Mouse (Mus musculus): ENCODE measurements around the gene Scp2d1. TPM values are rescaled to one million over a fixed set of nuclear protein-coding genes. Genes with fewer than 3 reads are reported as not detected.

Gene Scp2d1
- total and polyA plus RNA-seq, 2 experiments: not detected

- DNase-seq (ENCODE audit: extremely low read depth, low read depth, low spot score): no peak
- TF ChIP-seq POLR2A (IDR thresholded peaks at IDR 0.05; ENCODE audit: extremely low read depth, insufficient read depth, low read length) (no peak), CTCF (IDR thresholded peaks at IDR 0.05; ENCODE audit: low read depth, low read length) (no peak)
- Histone ChIP-seq H3K27ac (replicated peaks; ENCODE audit: insufficient read depth, low read depth, low read length) (no peak overlapping the region), H3K4me3 (ENCODE audit: insufficient read depth, low read depth, low read length) (no peak overlapping the region), H3K36me3 (ENCODE audit: control insufficient read depth, insufficient read depth, low read length) (no peaks in the 10 kb centered on the region), H3K4me1 (ENCODE audit: control insufficient read depth, insufficient read depth, low read length) (no peaks in the 10 kb centered on the region), H3K79me2 (ENCODE audit: control insufficient read depth, insufficient read depth, low read length) (no peaks in the 10 kb centered on the region), H3K9ac (ENCODE audit: low read depth, low read length) (no peak overlapping the region), H3K27me3 (ENCODE audit: control insufficient read depth, insufficient read depth, low read length) (no peaks in the 10 kb centered on the region)
- WGBS: 74% methylated on average over 4 of the region's 4 CpGs
These were observed 41.0 kb upstream of the Scp2d1 start for GRCm38 (mm10) chr2:144782481-144782880.

GRCm38 (mm10) chr2:144783190-144783589 lies 40.3 kb upstream of the Scp2d1 start:
- DNase-seq (ENCODE audit: extremely low read depth, low read depth, low spot score): no peak
- 44% methylated on average over 1 of the region's 1 CpGs for WGBS
- H3K4me1 ChIP-seq (ENCODE audit: control insufficient read depth, insufficient read depth, low read length): no peaks in the 10 kb centered on the region
- TF ChIP-seq CTCF (IDR thresholded peaks at IDR 0.05; ENCODE audit: low read depth, low read length) (no peak), POLR2A (IDR thresholded peaks at IDR 0.05; ENCODE audit: extremely low read depth, insufficient read depth, low read length) (no peak)
- H3K27ac ChIP-seq (replicated peaks; ENCODE audit: insufficient read depth, low read depth, low read length): no peak overlapping the region
- no peak overlapping the region for H3K9ac ChIP-seq (ENCODE audit: low read depth, low read length)
- H3K4me3 ChIP-seq (ENCODE audit: insufficient read depth, low read depth, low read length): no peak overlapping the region
- no peaks in the 10 kb centered on the region for H3K79me2 ChIP-seq (ENCODE audit: control insufficient read depth, insufficient read depth, low read length)
- H3K27me3 ChIP-seq (ENCODE audit: control insufficient read depth, insufficient read depth, low read length): no peaks in the 10 kb centered on the region
- H3K36me3 ChIP-seq (ENCODE audit: control insufficient read depth, insufficient read depth, low read length): no peaks in the 10 kb centered on the region

GRCm38 (mm10) chr2:144783831-144784230 lies 39.6 kb upstream of the Scp2d1 start:
- Histone ChIP-seq H3K79me2 (ENCODE audit: control insufficient read depth, insufficient read depth, low read length) (no peaks in the 10 kb centered on the region), H3K36me3 (ENCODE audit: control insufficient read depth, insufficient read depth, low read length) (no peaks in the 10 kb centered on the region), H3K27me3 (ENCODE audit: control insufficient read depth, insufficient read depth, low read length) (no peaks in the 10 kb centered on the region), H3K4me1 (ENCODE audit: control insufficient read depth, insufficient read depth, low read length) (no peaks in the 10 kb centered on the region), H3K9ac (ENCODE audit: low read depth, low read length) (no peak overlapping the region), H3K27ac (replicated peaks; ENCODE audit: insufficient read depth, low read depth, low read length) (no peak overlapping the region), H3K4me3 (ENCODE audit: insufficient read depth, low read depth, low read length) (no peak overlapping the region)
- WGBS: 92% methylated on average over 6 of the region's 6 CpGs
- TF ChIP-seq CTCF (IDR thresholded peaks at IDR 0.05; ENCODE audit: low read depth, low read length) (no peak), POLR2A (IDR thresholded peaks at IDR 0.05; ENCODE audit: extremely low read depth, insufficient read depth, low read length) (no peak)
- no peak for DNase-seq (ENCODE audit: extremely low read depth, low read depth, low spot score)

- WGBS: 83% methylated on average over 14 of the region's 14 CpGs
- Histone ChIP-seq H3K36me3 (ENCODE audit: control insufficient read depth, insufficient read depth, low read length) (no peaks in the 10 kb centered on the region), H3K4me3 (ENCODE audit: insufficient read depth, low read depth, low read length) (no peak overlapping the region), H3K27ac (replicated peaks; ENCODE audit: insufficient read depth, low read depth, low read length) (no peak overlapping the region), H3K27me3 (ENCODE audit: control insufficient read depth, insufficient read depth, low read length) (no peaks in the 10 kb centered on the region), H3K79me2 (ENCODE audit: control insufficient read depth, insufficient read depth, low read length) (no peaks in the 10 kb centered on the region), H3K4me1 (ENCODE audit: control insufficient read depth, insufficient read depth, low read length) (no peaks in the 10 kb centered on the region), H3K9ac (ENCODE audit: low read depth, low read length) (no peak overlapping the region)
- TF ChIP-seq POLR2A (IDR thresholded peaks at IDR 0.05; ENCODE audit: extremely low read depth, insufficient read depth, low read length) (no peak), CTCF (IDR thresholded peaks at IDR 0.05; ENCODE audit: low read depth, low read length) (no peak)
- no peak for DNase-seq (ENCODE audit: extremely low read depth, low read depth, low spot score)
These were observed 31.7 kb upstream of the Scp2d1 start for GRCm38 (mm10) chr2:144791671-144792294.

GRCm38 (mm10) chr2:144797515-144797914 lies 25.9 kb upstream of the Scp2d1 start:
- Histone ChIP-seq H3K36me3 (ENCODE audit: control insufficient read depth, insufficient read depth, low read length) (no peaks in the 10 kb centered on the region), H3K27me3 (ENCODE audit: control insufficient read depth, insufficient read depth, low read length) (no peaks in the 10 kb centered on the region), H3K9ac (ENCODE audit: low read depth, low read length) (no peak overlapping the region), H3K4me3 (ENCODE audit: insufficient read depth, low read depth, low read length) (no peak overlapping the region), H3K4me1 (ENCODE audit: control insufficient read depth, insufficient read depth, low read length) (no peaks in the 10 kb centered on the region), H3K27ac (replicated peaks; ENCODE audit: insufficient read depth, low read depth, low read length) (no peak overlapping the region), H3K79me2 (ENCODE audit: control insufficient read depth, insufficient read depth, low read length) (no peaks in the 10 kb centered on the region)
- WGBS: 58% methylated on average over 8 of the region's 8 CpGs
- no peak for DNase-seq (ENCODE audit: extremely low read depth, low read depth, low spot score)
- TF ChIP-seq CTCF (IDR thresholded peaks at IDR 0.05; ENCODE audit: low read depth, low read length) (no peak), POLR2A (IDR thresholded peaks at IDR 0.05; ENCODE audit: extremely low read depth, insufficient read depth, low read length) (no peak)
